Mouse (Mus musculus) heart, embryonic 13.5 days (tissue): ENCODE results near the gene Mmp15. TPM values are rescaled to one million over a fixed set of nuclear protein-coding genes. Genes with fewer than 3 reads are reported as not detected.
"Not testable (repeated sequence)": the region's sequence is repeated elsewhere in the genome, so short reads cannot be mapped to it uniquely, and the experiment has no call there.

Experiments
- ATAC-seq: fragments of 200-750 bp; cut with Nextera tagmentation; 2 replicates; pipeline ENCODE4 v1.8.0; 2017; ENCODE audit warnings: moderate TSS enrichment; ENCODE audit not compliant: insufficient number of reproducible peaks, low FRiP score, low TSS enrichment; ENCODE audit errors: extremely low read depth
- H3K27ac ChIP-seq: fragments of 300-500 bp; sonication (generic); replicated peaks from 2 replicates; pipeline ENCODE4 v1.5.1; 2015; ENCODE audit warnings: moderate library complexity, mild to moderate bottlenecking, inconsistent platforms
- H3K27me3 ChIP-seq: fragments of 300-500 bp; sonication (generic); replicated peaks from 2 replicates; pipeline ENCODE4 v1.6.1; 2015; ENCODE audit warnings: mild to moderate bottlenecking, inconsistent platforms
- H3K36me3 ChIP-seq: fragments of 300-500 bp; sonication (generic); 2 replicates; pipeline ENCODE4 v1.6.1; 2015; ENCODE audit warnings: mild to moderate bottlenecking, inconsistent platforms
- H3K4me1 ChIP-seq: fragments of 300-500 bp; sonication (generic); 2 replicates; pipeline ENCODE4 v1.6.1; 2015; ENCODE audit warnings: inconsistent platforms
- H3K4me2 ChIP-seq: fragments of 300-500 bp; sonication (generic); 2 replicates; pipeline ENCODE4 v1.6.1; 2015; ENCODE audit warnings: inconsistent platforms, mild to moderate bottlenecking, moderate library complexity
- H3K4me3 ChIP-seq: fragments of 300-500 bp; sonication (generic); 2 replicates; pipeline ENCODE4 v1.5.1; 2015; ENCODE audit warnings: moderate library complexity, mild to moderate bottlenecking, inconsistent platforms
- H3K9ac ChIP-seq: fragments of 300-500 bp; sonication (generic); 2 replicates; pipeline ENCODE4 v1.6.1; 2015; ENCODE audit warnings: inconsistent platforms, mild to moderate bottlenecking, moderate library complexity
- H3K9me3 ChIP-seq: fragments of 300-500 bp; sonication (generic); 2 replicates; pipeline ENCODE4 v1.6.1; 2016; ENCODE audit warnings: inconsistent platforms
- WGBS: fragments of 180-500 bp; shearing (Covaris S2); methylation state at CpG from one replicate; pipeline ENCODE4 v1.1.7; 2015; ENCODE audit warnings: mixed read lengths; 5-methylcytosine and 5-hydroxymethylcytosine counted together
- polyA plus RNA-seq: library from polyadenylated mRNA; unstranded; fragments of >200 nt; fragmentation: Nextera tagmentation; extraction: Ambion mirVana; gene quantifications from 2 replicates; pipeline ENCODE4 v1.2.1, GENCODE M21; 2015

Gene Mmp15
- polyA plus RNA-seq, 1 experiment from 2014 or later, result 43.4 TPM

- Histone ChIP-seq H3K4me3 (peak overlapping the region; percentile 27), H3K27ac (peak overlapping the region; percentile 98), H3K9ac (peak overlapping the region; percentile 73), H3K9me3 (no peaks in the 10 kb centered on the region), H3K4me2 (peak overlapping the region; percentile 84), H3K27me3 (no peaks in the 10 kb centered on the region), H3K4me1 (peaks cover 93% of the 10 kb centered on the region), H3K36me3 (peaks cover 3% of the 10 kb centered on the region)
- no peak for ATAC-seq
- WGBS, result 21% methylated on average over 3 of the region's 3 CpGs
Measured at GRCm38 (mm10) chr8:95361016-95361341, 8.9 kb downstream of the Mmp15 start.

GRCm38 (mm10) chr8:95362272-95362671, 10.2 kb downstream of the Mmp15 start:
- peaks cover 15% of the 10 kb centered on the region for H3K36me3 ChIP-seq
- H3K4me2 ChIP-seq, result no peak overlapping the region
- no peak for ATAC-seq
- peak overlapping the region; percentile 98 for H3K27ac ChIP-seq
- no peak overlapping the region for H3K4me3 ChIP-seq
- WGBS, result 55% methylated on average over 6 of the region's 6 CpGs
- H3K9me3 ChIP-seq, result no peaks in the 10 kb centered on the region
- no peaks in the 10 kb centered on the region for H3K27me3 ChIP-seq
- peaks cover 93% of the 10 kb centered on the region for H3K4me1 ChIP-seq
- peak overlapping the region; percentile 11; the same call in 1 of the 2 replicates for H3K9ac ChIP-seq

- H3K9me3 ChIP-seq, result no peaks in the 10 kb centered on the region
- ATAC-seq, result no peak
- peaks cover 31% of the 10 kb centered on the region for H3K36me3 ChIP-seq
- no peak overlapping the region for H3K4me3 ChIP-seq
- no peak overlapping the region for H3K9ac ChIP-seq
- no peaks in the 10 kb centered on the region for H3K27me3 ChIP-seq
- H3K4me1 ChIP-seq, result peaks cover 90% of the 10 kb centered on the region
- WGBS, result 90% methylated on average over 2 of the region's 2 CpGs
- H3K27ac ChIP-seq, result no peak overlapping the region
- no peak overlapping the region for H3K4me2 ChIP-seq
Measured at GRCm38 (mm10) chr8:95363849-95364248, 11.8 kb downstream of the Mmp15 start.

GRCm38 (mm10) chr8:95369581-95370326, 17.7 kb downstream of the Mmp15 start:
- peaks cover 70% of the 10 kb centered on the region for H3K4me1 ChIP-seq
- H3K36me3 ChIP-seq, result peaks cover 89% of the 10 kb centered on the region
- ATAC-seq, result no peak; the same call in 1 of the 2 replicates

GRCm38 (mm10) chr8:95373389-95374002, 21.4 kb downstream of the Mmp15 start:
- Histone ChIP-seq H3K27me3 (no peaks in the 10 kb centered on the region), H3K9me3 (no peaks in the 10 kb centered on the region), H3K36me3 (peaks cover 61% of the 10 kb centered on the region), H3K27ac (peak overlapping the region; percentile 45), H3K4me2 (no peak overlapping the region), H3K9ac (peak overlapping the region; percentile 3; the same call in 1 of the 2 replicates), H3K4me3 (no peak overlapping the region), H3K4me1 (peaks cover 63% of the 10 kb centered on the region)
- WGBS, result 56% methylated on average over 12 of the region's 12 CpGs
- no peak for ATAC-seq

More at GRCm38 (mm10) chr8:95369581-95370326, 17.7 kb downstream of the Mmp15 start:
- H3K9ac ChIP-seq, result peak overlapping the region; percentile 64
- H3K27ac ChIP-seq, result no peak overlapping the region
- H3K9me3 ChIP-seq, result no peaks in the 10 kb centered on the region
- H3K27me3 ChIP-seq, result no peaks in the 10 kb centered on the region
- H3K4me2 ChIP-seq, result peak overlapping the region; percentile 45
- H3K4me3 ChIP-seq, result peak overlapping the region; percentile 14; the same call in 1 of the 2 replicates
- WGBS, result 48% methylated on average over 20 of the region's 20 CpGs

GRCm38 (mm10) chr8:95374429-95374828, 22.4 kb downstream of the Mmp15 start:
- Histone ChIP-seq H3K27me3 (no peaks in the 10 kb centered on the region), H3K9me3 (no peaks in the 10 kb centered on the region), H3K4me2 (no peak overlapping the region), H3K4me3 (no peak overlapping the region), H3K36me3 (peaks cover 52% of the 10 kb centered on the region), H3K9ac (no peak overlapping the region), H3K4me1 (peaks cover 55% of the 10 kb centered on the region), H3K27ac (no peak overlapping the region; the same call in 1 of the 2 replicates)
- WGBS, result 65% methylated on average over 3 of the region's 3 CpGs
- ATAC-seq, result no peak

- no peak overlapping the region for H3K4me2 ChIP-seq
- no peak overlapping the region for H3K9ac ChIP-seq
- H3K27ac ChIP-seq, result no peak overlapping the region
- no peaks in the 10 kb centered on the region for H3K9me3 ChIP-seq
- H3K36me3 ChIP-seq, result peaks cover 42% of the 10 kb centered on the region
- ATAC-seq, result no peak
- WGBS, result 74% methylated on average over 7 of the region's 7 CpGs
- no peaks in the 10 kb centered on the region for H3K27me3 ChIP-seq
- no peak overlapping the region for H3K4me3 ChIP-seq
- H3K4me1 ChIP-seq, result peaks cover 48% of the 10 kb centered on the region
Measured at GRCm38 (mm10) chr8:95375374-95375930, 23.4 kb downstream of the Mmp15 start.

- H3K4me2 ChIP-seq, result no peak overlapping the region
- no peak overlapping the region for H3K4me3 ChIP-seq
- WGBS, result 64% methylated on average over 12 of the region's 12 CpGs
- peak overlapping the region; percentile 90 for H3K27ac ChIP-seq
- peak overlapping the region; percentile 11; the same call in 1 of the 2 replicates for H3K9ac ChIP-seq
- H3K9me3 ChIP-seq, result peaks cover 3% of the 10 kb centered on the region; the same call in 1 of the 2 replicates
- no peaks in the 10 kb centered on the region for H3K27me3 ChIP-seq
- H3K36me3 ChIP-seq, result peaks cover 32% of the 10 kb centered on the region
- H3K4me1 ChIP-seq, result peaks cover 51% of the 10 kb centered on the region
- ATAC-seq, result no peak
Measured at GRCm38 (mm10) chr8:95376309-95376999, 24.4 kb downstream of the Mmp15 start.

GRCm38 (mm10) chr8:95377101-95377500, 25.0 kb downstream of the Mmp15 start:
- H3K9me3 ChIP-seq, result peaks cover 3% of the 10 kb centered on the region; the same call in 1 of the 2 replicates
- no peak for ATAC-seq
- H3K36me3 ChIP-seq, result peaks cover 25% of the 10 kb centered on the region
- peak overlapping the region; percentile 90 for H3K27ac ChIP-seq
- WGBS, result 66% methylated on average over 4 of the region's 4 CpGs
- H3K4me3 ChIP-seq, result no peak overlapping the region
- H3K9ac ChIP-seq, result peak overlapping the region; percentile 69
- no peaks in the 10 kb centered on the region for H3K27me3 ChIP-seq
- H3K4me1 ChIP-seq, result peaks cover 51% of the 10 kb centered on the region
- H3K4me2 ChIP-seq, result no peak overlapping the region

GRCm38 (mm10) chr8:95377863-95378291, 25.8 kb downstream of the Mmp15 start:
- Histone ChIP-seq H3K27me3 (no peaks in the 10 kb centered on the region), H3K9ac (peak overlapping the region; percentile 69), H3K4me1 (peaks cover 45% of the 10 kb centered on the region), H3K4me2 (peak overlapping the region; percentile 54), H3K27ac (peak overlapping the region; percentile 90), H3K36me3 (peaks cover 18% of the 10 kb centered on the region), H3K4me3 (no peak overlapping the region), H3K9me3 (peaks cover 3% of the 10 kb centered on the region; the same call in 1 of the 2 replicates)
- ATAC-seq, result peak; percentile 29; the same call in 1 of the 2 replicates
- 9% methylated on average over 7 of the region's 7 CpGs for WGBS

- H3K36me3 ChIP-seq, H3K4me3 ChIP-seq, H3K9me3 ChIP-seq, H3K4me2 ChIP-seq, H3K9ac ChIP-seq, H3K27me3 ChIP-seq, ATAC-seq, H3K27ac ChIP-seq: not testable (repeated sequence)
- peaks cover 35% of the 10 kb centered on the region for H3K4me1 ChIP-seq
- 88% methylated on average over 11 of the region's 11 CpGs for WGBS
Measured at GRCm38 (mm10) chr8:95378928-95379327, 26.9 kb downstream of the Mmp15 start.
